ENCODE assay signal across 21 mouse cellular contexts in the genomic region with DNA sequence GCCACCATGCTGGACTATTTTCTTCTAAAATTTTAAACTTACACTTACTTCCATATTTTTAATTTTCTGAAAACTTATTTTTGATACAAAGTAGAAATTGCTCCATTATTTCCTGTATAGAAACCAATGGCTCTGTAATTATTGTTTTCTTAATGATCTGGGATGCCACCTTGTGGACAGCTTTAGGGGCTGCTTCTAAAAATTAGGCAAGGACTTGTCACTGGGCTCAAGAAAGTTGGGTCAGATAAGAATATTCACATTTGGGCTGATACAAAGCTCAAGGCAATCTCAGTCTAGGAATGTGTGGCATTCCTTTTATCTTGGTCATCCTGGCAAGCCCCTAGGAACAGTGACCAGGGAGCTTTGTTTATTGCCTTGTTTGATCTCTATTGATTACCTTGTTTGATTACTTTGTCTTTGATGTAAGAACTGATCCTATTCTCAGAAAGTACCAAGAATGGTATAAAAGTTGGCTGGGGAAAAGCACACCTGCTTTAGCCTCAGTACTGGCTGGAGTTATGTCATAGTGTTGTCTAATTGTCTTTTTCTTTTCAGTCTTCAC.
A peak's percentile ranks its signal among the peaks of the same experiment; 100 is the strongest.
DNase-seq lines count a peak whose midpoint lies in the region; ATAC-seq and TF ChIP-seq lines count a peak whose summit lies in the region.
"Had no signal": no experiment of that assay in that cellular context is flagged by ENCODE, and none has a peak within 500 bp of the region (broad histone marks: within the 10 kb centered on the region; RNA-seq: fewer than 3 reads in every experiment).

No protein-coding gene starts in this region.

- no peak overlapping the region for H3K4me3 ChIP-seq in layer of hippocampus, adult 2 months
- H3K4me3 ChIP-seq in E14TG2a.4 (replicated peaks; ENCODE audit: low read length), result no peak overlapping the region
- no peak overlapping the region for H3K4me3 ChIP-seq in neural tube, embryonic 15.5 days (replicated peaks)
- H3K4me3 ChIP-seq: forebrain, embryonic 10.5 days; kidney, embryonic 15.5 days; limb, embryonic 15.5 days; midbrain, embryonic 12.5 days had no signal

- in situ Hi-C loops in Patski (cut with MboI; ENCODE audit: low pct_unique_long_range_greater_than_20kb), result no loop called here

- CTCF ChIA-PET in Patski (lab: Charles Lee), result interaction anchor here (1.0 to 2.8 kb wide), 5 partner anchors 10 to 116 kb away, joined by 3 to 9 read pairs (median 3); no protein-coding TSS in a partner anchor

- ATAC-seq in Patski, result no peak
- ATAC-seq in neural tube, embryonic 15.5 days (ENCODE audit: low FRiP score), result no peak
- ATAC-seq: hindbrain, postnatal 0 days had no signal

- TF ChIP-seq CTCF in layer of hippocampus, adult 2 months (conservative IDR thresholded peaks at IDR 0.05), result 0 out of 2 replicates have a peak, but pooled peaks have one; percentile 31
- TF ChIP-seq CTCF in E14TG2a.4 (conservative IDR thresholded peaks at IDR 0.05; ENCODE audit: low read length) (0 out of 2 replicates have a peak, but pooled peaks have one; percentile 12), Patski (IDR thresholded peaks at IDR 0.05) (peak; percentile 50)

- no peaks in the 10 kb centered on the region for H3K27me3 ChIP-seq in E14TG2a.4 (ENCODE audit: insufficient read depth, low read length)
- H3K27me3 ChIP-seq in Patski, result no peaks in the 10 kb centered on the region
- H3K27me3 ChIP-seq in neural tube, embryonic 15.5 days (replicated peaks), result no peaks in the 10 kb centered on the region
- H3K27me3 ChIP-seq: kidney, embryonic 15.5 days; limb, embryonic 15.5 days; midbrain, embryonic 12.5 days had no signal

- no peak overlapping the region for H3K9ac ChIP-seq in neural tube, embryonic 15.5 days (replicated peaks)
- H3K9ac ChIP-seq: kidney, embryonic 15.5 days; limb, embryonic 15.5 days; midbrain, embryonic 12.5 days had no signal

- H3K9me3 ChIP-seq in E14TG2a.4 (ENCODE audit: low read length), result no peaks in the 10 kb centered on the region
- no peaks in the 10 kb centered on the region for H3K9me3 ChIP-seq in neural tube, embryonic 15.5 days (replicated peaks)
- H3K9me3 ChIP-seq: forebrain, embryonic 10.5 days; kidney, embryonic 15.5 days; limb, embryonic 15.5 days; midbrain, embryonic 12.5 days had no signal

- POLR2A ChIA-PET in Patski (lab: Charles Lee), result no interaction called here

- no peak overlapping the region for H3K27ac ChIP-seq in layer of hippocampus, adult 2 months
- no peak overlapping the region for H3K27ac ChIP-seq in neural tube, embryonic 15.5 days (replicated peaks)
- H3K27ac ChIP-seq: forebrain, embryonic 10.5 days; hindbrain, postnatal 0 days; kidney, embryonic 15.5 days; limb, embryonic 15.5 days; midbrain, embryonic 12.5 days had no signal

- H3K4me2 ChIP-seq in neural tube, embryonic 15.5 days, result no peak overlapping the region
- H3K4me2 ChIP-seq: heart, embryonic 11.5 days; kidney, embryonic 15.5 days; limb, embryonic 15.5 days; midbrain, embryonic 12.5 days had no signal

- no peaks in the 10 kb centered on the region for H3K36me3 ChIP-seq in E14TG2a.4 (ENCODE audit: insufficient read depth, low read length)
- no peaks in the 10 kb centered on the region for H3K36me3 ChIP-seq in neural tube, embryonic 15.5 days
- H3K36me3 ChIP-seq: forebrain, embryonic 10.5 days; kidney, embryonic 15.5 days; limb, embryonic 15.5 days; midbrain, embryonic 12.5 days had no signal

- no peaks in the 10 kb centered on the region for H3K4me1 ChIP-seq in E14TG2a.4 (replicated peaks; ENCODE audit: low read depth, low read length)
- H3K4me1 ChIP-seq in neural tube, embryonic 15.5 days, result no peaks in the 10 kb centered on the region
- H3K4me1 ChIP-seq: forebrain, embryonic 10.5 days; kidney, embryonic 15.5 days; limb, embryonic 15.5 days; midbrain, embryonic 12.5 days had no signal

- no peak for DNase-seq in layer of hippocampus, adult 2 months (ENCODE audit: low spot score in 2 of 2)
- DNase-seq in layer of hippocampus, adult 9-11 months, result no peak
- DNase-seq in Patski (ENCODE audit: low read depth, low spot score), result no peak
- DNase-seq in urinary bladder, postnatal 4 days (ENCODE audit: low spot score in 2 of 2), result no peak
- DNase-seq in embryo, embryonic 10.5 days (ENCODE audit: low spot score), result no peak
- DNase-seq: cerebellum, adult 11 months; cerebellum, adult 9-11 months; heart, postnatal 10 days; kidney, adult 11 months; kidney, postnatal 36 days; lung, adult 18-20 months; lung, postnatal 10 days; right cerebral cortex, postnatal 14 days had no signal
